Mouse (Mus musculus) C2C12 (cell line): ENCODE data around the gene Siae. TPM values are rescaled to one million over a fixed set of nuclear protein-coding genes. Genes with fewer than 3 reads are reported as not detected.

ENCODE experiments used
- H3K27me3 ChIP-seq: one replicate; pipeline ENCODE4 v1.6.1; 2011; ENCODE audit not compliant: control insufficient read depth, insufficient read depth, insufficient read length
- H3K36me3 ChIP-seq: one replicate; pipeline ENCODE4 v1.6.1; 2011; ENCODE audit not compliant: control insufficient read depth, insufficient read depth
- H3K4me3 ChIP-seq: one replicate; pipeline ENCODE4 v1.5.1; 2011; ENCODE audit warnings: mild to moderate bottlenecking, control low read depth; ENCODE audit not compliant: poor library complexity, insufficient read depth, severe bottlenecking
- H3K79me2 ChIP-seq: one replicate; pipeline ENCODE4 v1.6.1; 2011; ENCODE audit not compliant: control insufficient read depth, insufficient read depth
- H3K79me3 ChIP-seq: one replicate; pipeline ENCODE4 v1.6.1; 2011; ENCODE audit warnings: low read depth, control low read depth
- H3ac ChIP-seq: one replicate; pipeline ENCODE3; 2011; ENCODE audit warnings: low read depth; ENCODE audit not compliant: control insufficient read depth, insufficient read length
- CEBPB ChIP-seq: IDR thresholded peaks from one replicate; pipeline ENCODE4 v1.6.1; 2011; ENCODE audit warnings: low read depth, mild to moderate bottlenecking, control low read depth, moderate library complexity
- CTCF ChIP-seq: IDR thresholded peaks from one replicate; pipeline ENCODE4 v1.5.1; 2011; ENCODE audit not compliant: control insufficient read depth, insufficient read depth, insufficient read length
- FOSL1 ChIP-seq: IDR thresholded peaks from one replicate; pipeline ENCODE4 v1.8.0; 2011; ENCODE audit warnings: mild to moderate bottlenecking, low read length; ENCODE audit not compliant: poor library complexity, insufficient read depth, severe bottlenecking
- MAX ChIP-seq: IDR thresholded peaks from one replicate; pipeline ENCODE4 v1.6.1; 2011; ENCODE audit warnings: mild to moderate bottlenecking, control low read depth
- MYOD1 ChIP-seq: IDR thresholded peaks from one replicate; pipeline ENCODE4 v1.6.1; 2011; ENCODE audit warnings: low read depth; ENCODE audit not compliant: control insufficient read depth, insufficient read length
- MYOG ChIP-seq: IDR thresholded peaks from one replicate; pipeline ENCODE4 v1.6.1; 2011; ENCODE audit not compliant: control insufficient read depth, insufficient read length; ENCODE audit errors: extremely low read depth
- USF1 ChIP-seq: IDR thresholded peaks from one replicate; pipeline ENCODE4 v1.6.1; 2011; ENCODE audit warnings: low read depth, mild to moderate bottlenecking, control low read depth, moderate library complexity
- polyA plus RNA-seq: library from polyadenylated mRNA; unstranded; fragments of >200 nt; fragmentation: generic; extraction: Trizol; gene quantifications from one replicate; pipeline ENCODE4 v1.2.1, GENCODE M21; 2012; ENCODE audit warnings: missing spikeins

Siae gene
- polyA plus RNA-seq, 1 experiment, result 0.51 TPM

GRCm38 (mm10) chr9:37528225-37528970, 27.1 kb upstream of the Siae start:
- Histone ChIP-seq H3ac (no peak overlapping the region), H3K79me2 (no peaks in the 10 kb centered on the region), H3K27me3 (no peaks in the 10 kb centered on the region), H3K79me3 (no peaks in the 10 kb centered on the region), H3K4me3 (no peak overlapping the region), H3K36me3 (peaks cover 11% of the 10 kb centered on the region)
- no peak for TF ChIP-seq MYOG
- no peak for TF ChIP-seq CEBPB
- no peak for TF ChIP-seq USF1
- TF ChIP-seq MAX, result no peak
- TF ChIP-seq CTCF, result no peak
- TF ChIP-seq MYOD1, result no peak
- TF ChIP-seq FOSL1, result no peak

- Histone ChIP-seq H3K79me2 (no peaks in the 10 kb centered on the region), H3K4me3 (no peak overlapping the region), H3ac (no peak overlapping the region), H3K27me3 (no peaks in the 10 kb centered on the region), H3K79me3 (no peaks in the 10 kb centered on the region), H3K36me3 (peaks cover 8% of the 10 kb centered on the region)
- no peak for TF ChIP-seq CEBPB
- no peak for TF ChIP-seq MYOG
- no peak for TF ChIP-seq MYOD1
- TF ChIP-seq USF1, result no peak
- no peak for TF ChIP-seq MAX
- TF ChIP-seq CTCF, result no peak
- TF ChIP-seq FOSL1, result no peak
These were observed 25.2 kb upstream of the Siae start for GRCm38 (mm10) chr9:37530031-37530887.

GRCm38 (mm10) chr9:37530888-37531705, 24.4 kb upstream of the Siae start:
- no peaks in the 10 kb centered on the region for H3K79me3 ChIP-seq
- H3K79me2 ChIP-seq, result no peaks in the 10 kb centered on the region
- no peak overlapping the region for H3ac ChIP-seq
- no peaks in the 10 kb centered on the region for H3K27me3 ChIP-seq
- TF ChIP-seq MYOG (no peak), USF1 (no peak), CTCF (no peak), CEBPB (no peak), MAX (no peak), MYOD1 (no peak), FOSL1 (no peak)
- peaks cover 6% of the 10 kb centered on the region for H3K36me3 ChIP-seq
- H3K4me3 ChIP-seq, result no peak overlapping the region

GRCm38 (mm10) chr9:37536851-37537250, 18.6 kb upstream of the Siae start:
- no peaks in the 10 kb centered on the region for H3K79me3 ChIP-seq
- no peaks in the 10 kb centered on the region for H3K36me3 ChIP-seq
- TF ChIP-seq CTCF, result no peak
- no peak for TF ChIP-seq FOSL1
- TF ChIP-seq CEBPB, result no peak
- no peak for TF ChIP-seq USF1
- TF ChIP-seq MAX, result no peak
- no peak for TF ChIP-seq MYOG
- no peak for TF ChIP-seq MYOD1
- no peak overlapping the region for H3K4me3 ChIP-seq
- H3K27me3 ChIP-seq, result no peaks in the 10 kb centered on the region
- no peaks in the 10 kb centered on the region for H3K79me2 ChIP-seq
- H3ac ChIP-seq, result no peak overlapping the region

GRCm38 (mm10) chr9:37537658-37538250, 17.7 kb upstream of the Siae start:
- Histone ChIP-seq H3K27me3 (no peaks in the 10 kb centered on the region), H3K4me3 (no peak overlapping the region), H3K36me3 (no peaks in the 10 kb centered on the region), H3K79me2 (no peaks in the 10 kb centered on the region), H3K79me3 (no peaks in the 10 kb centered on the region), H3ac (no peak overlapping the region)
- TF ChIP-seq CEBPB, result no peak
- TF ChIP-seq FOSL1, result no peak
- no peak for TF ChIP-seq USF1
- TF ChIP-seq MYOG, result no peak
- TF ChIP-seq MAX, result no peak
- no peak for TF ChIP-seq MYOD1
- no peak for TF ChIP-seq CTCF
